Mouse (Mus musculus) megakaryocyte, embryonic 14.5 days (primary cell): Measurements from ENCODE around the gene Ift81.

Experiments used
- FLI1 ChIP-seq: IDR thresholded peaks from 2 replicates; pipeline ENCODE4 v1.6.1; 2012; ENCODE audit warnings: low read length, inconsistent platforms, mixed read lengths
- GATA1 ChIP-seq: IDR thresholded peaks from 3 replicates; pipeline ENCODE4 v1.6.1; 2012; ENCODE audit warnings: mixed read lengths, low read length, inconsistent platforms, borderline replicate concordance

DNA sequence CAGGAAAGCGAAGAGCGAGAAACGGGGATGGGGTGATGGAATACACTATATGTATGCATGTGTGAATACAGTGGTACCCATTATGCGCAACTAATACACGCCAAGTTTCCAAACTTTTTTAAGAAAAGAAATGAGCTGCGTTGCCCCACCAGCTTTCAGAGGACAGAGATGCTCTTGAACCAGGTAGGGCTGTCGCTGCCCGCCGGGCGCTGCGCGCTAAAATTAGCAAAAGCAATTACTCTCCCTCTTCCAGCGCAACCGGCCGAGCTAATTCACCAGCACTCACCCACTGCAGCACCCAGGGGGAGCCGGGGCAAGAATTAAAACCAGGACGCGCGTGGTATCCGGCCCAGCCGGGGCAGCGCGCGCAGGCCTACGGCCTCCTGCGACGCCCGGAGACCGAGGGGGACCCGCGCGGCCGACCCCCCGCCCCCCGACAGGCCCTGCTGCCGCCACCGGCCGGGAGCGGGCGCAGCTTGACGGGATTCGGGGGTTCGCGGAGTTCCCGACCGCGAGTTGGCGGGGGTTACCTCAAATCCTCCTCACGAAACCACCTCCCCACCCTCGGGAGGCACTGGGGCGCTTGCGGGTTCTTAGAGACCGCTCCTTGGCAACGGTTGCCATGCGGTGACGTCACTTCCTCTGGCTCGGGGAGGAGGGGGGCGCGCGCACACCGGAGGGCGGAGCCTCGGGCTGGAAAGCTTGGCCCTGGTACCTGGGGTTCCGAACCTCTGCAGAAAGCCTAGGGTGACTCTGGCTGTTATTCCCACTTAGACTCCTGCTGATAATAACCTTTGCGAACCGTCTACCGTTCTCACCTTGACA is at the start of gene Ift81:
- no peak for TF ChIP-seq GATA1
- TF ChIP-seq FLI1, result no peak
